Mouse (Mus musculus): ENCODE measurements at regions not wholly inside any gene's neighbourhood (a gene's known extent, or its start where the extent isn't known, plus 50 kb on each side); places are given as distances from the start of the nearest gene placed in this dataset.
A peak's percentile ranks its signal among the peaks of the same experiment; 100 is the strongest.

DNA sequence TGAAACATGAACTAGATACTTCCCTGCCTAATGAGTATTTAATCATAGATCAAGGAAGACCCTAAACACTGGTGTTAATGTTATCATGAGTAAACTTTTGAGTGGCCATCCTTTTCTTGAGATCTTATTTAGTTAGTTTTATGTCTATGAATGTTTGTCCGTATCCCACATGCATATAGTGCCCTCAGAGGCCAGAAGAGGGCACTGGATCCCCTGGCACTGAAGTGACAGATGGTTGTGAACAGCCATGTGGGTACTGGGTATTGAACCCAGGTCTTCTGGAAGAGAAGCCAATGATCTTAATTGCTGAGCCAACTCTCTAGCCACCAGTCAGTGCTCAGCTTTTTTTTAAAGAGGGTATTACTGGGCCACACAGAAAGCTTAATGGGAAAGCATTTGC lies 408.6 kb upstream of the Hnrnpa3 start:
- 82% methylated on average over 1 of the region's 1 CpGs for WGBS
- Histone ChIP-seq H3K4me1 (replicated peaks; ENCODE audit: control insufficient read depth, insufficient read depth, low read length) (0 out of 2 replicates have a peak, but pooled peaks cover 2% of the 10 kb centered on the region), H3K36me3 (ENCODE audit: control insufficient read depth, insufficient read depth, low read length) (no peaks in the 10 kb centered on the region), H3K27ac (ENCODE audit: low read depth, low read length) (no peak overlapping the region), H3K9me3 (ENCODE audit: control insufficient read depth, low read length) (no peaks in the 10 kb centered on the region), H3K9ac (ENCODE audit: low read depth, low read length) (no peak overlapping the region), H3K4me3 (ENCODE audit: low read depth, low read length) (no peak overlapping the region), H3K27me3 (ENCODE audit: control insufficient read depth, insufficient read depth, low read length) (no peaks in the 10 kb centered on the region), H3K4me2 (replicated peaks; ENCODE audit: low read depth, low read length) (no peak overlapping the region)
- ATAC-seq (ENCODE audit: low FRiP score) (no peak), DNase-seq (ENCODE audit: low spot score) (no peak)

DNA sequence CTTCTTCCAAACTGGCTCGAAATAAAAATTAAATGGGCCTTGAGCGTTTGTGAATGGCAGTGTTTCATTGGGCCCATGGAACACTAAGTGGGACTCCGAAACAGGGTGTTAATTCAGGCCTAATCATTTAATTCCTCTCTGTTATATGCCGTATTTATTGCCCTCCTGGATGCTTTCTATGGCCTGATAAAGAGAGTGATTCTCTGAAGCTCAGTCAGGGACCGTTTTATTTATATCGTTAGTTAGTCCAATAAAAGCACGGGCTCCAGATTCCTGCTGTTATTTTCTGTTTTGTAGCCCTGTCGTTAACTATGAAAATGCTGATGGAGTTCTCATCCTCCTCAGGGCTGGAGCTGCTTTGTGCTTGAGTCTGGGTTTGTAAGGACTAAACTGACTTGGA lies 406.2 kb upstream of the Hnrnpa3 start:
- WGBS, result 88% methylated on average over 8 of the region's 8 CpGs
- Histone ChIP-seq H3K27me3 (ENCODE audit: control insufficient read depth, insufficient read depth, low read length) (no peaks in the 10 kb centered on the region), H3K27ac (ENCODE audit: low read depth, low read length) (no peak overlapping the region), H3K4me1 (replicated peaks; ENCODE audit: control insufficient read depth, insufficient read depth, low read length) (no peaks in the 10 kb centered on the region), H3K4me3 (ENCODE audit: low read depth, low read length) (no peak overlapping the region), H3K4me2 (replicated peaks; ENCODE audit: low read depth, low read length) (no peak overlapping the region), H3K36me3 (ENCODE audit: control insufficient read depth, insufficient read depth, low read length) (no peaks in the 10 kb centered on the region), H3K9ac (ENCODE audit: low read depth, low read length) (no peak overlapping the region), H3K9me3 (ENCODE audit: control insufficient read depth, low read length) (no peaks in the 10 kb centered on the region)
- DNase-seq (ENCODE audit: low spot score), result no peak
- ATAC-seq (ENCODE audit: low FRiP score), result no peak

DNA sequence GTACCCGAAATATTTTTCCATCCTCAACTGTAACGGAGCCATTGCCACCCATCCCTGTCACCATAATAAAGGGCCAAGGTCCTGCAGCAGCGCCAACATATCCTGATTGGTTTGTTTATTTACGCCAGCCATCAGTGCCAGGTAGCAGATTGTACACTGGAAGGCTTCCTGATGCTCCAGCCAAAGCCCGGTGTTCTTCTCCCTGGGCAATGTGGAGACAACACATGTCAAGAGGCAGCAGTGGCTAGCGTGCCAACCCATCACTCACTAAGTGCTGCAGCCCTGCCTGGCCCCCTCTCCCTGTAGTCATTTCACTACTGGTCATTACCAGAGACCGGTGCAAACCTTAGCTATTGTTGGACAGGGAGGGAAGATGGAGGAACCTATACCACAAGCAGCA lies 393.8 kb upstream of the Hnrnpa3 start:
- no peak overlapping the region for H3K27ac ChIP-seq (ENCODE audit: low read depth, low read length)
- DNase-seq (ENCODE audit: low spot score), result no peak
- WGBS, result 79% methylated on average over 7 of the region's 7 CpGs

GRCm38 (mm10) chr2:75265739-75266699 lies 393.0 kb upstream of the Hnrnpa3 start:
- H3K4me1 ChIP-seq (replicated peaks; ENCODE audit: control insufficient read depth, insufficient read depth, low read length), result 0 out of 2 replicates have a peak, but pooled peaks cover 2% of the 10 kb centered on the region
- no peak overlapping the region for H3K27ac ChIP-seq (ENCODE audit: low read depth, low read length)
- H3K9me3 ChIP-seq (ENCODE audit: control insufficient read depth, low read length), result no peaks in the 10 kb centered on the region
- no peaks in the 10 kb centered on the region for H3K27me3 ChIP-seq (ENCODE audit: control insufficient read depth, insufficient read depth, low read length)
- 81% methylated on average over 19 of the region's 19 CpGs for WGBS
- no peak overlapping the region for H3K9ac ChIP-seq (ENCODE audit: low read depth, low read length)
- no peak overlapping the region for H3K4me3 ChIP-seq (ENCODE audit: low read depth, low read length)
- DNase-seq (ENCODE audit: low spot score), result no peak
- no peaks in the 10 kb centered on the region for H3K36me3 ChIP-seq (ENCODE audit: control insufficient read depth, insufficient read depth, low read length)
- no peak overlapping the region for H3K4me2 ChIP-seq (replicated peaks; ENCODE audit: low read depth, low read length)
- ATAC-seq (ENCODE audit: low FRiP score), result no peak

More for the DNA sequence above, 393.8 kb upstream of the Hnrnpa3 start:
- H3K36me3 ChIP-seq (ENCODE audit: control insufficient read depth, insufficient read depth, low read length), result no peaks in the 10 kb centered on the region
- H3K9me3 ChIP-seq (ENCODE audit: control insufficient read depth, low read length), result no peaks in the 10 kb centered on the region
- H3K9ac ChIP-seq (ENCODE audit: low read depth, low read length), result no peak overlapping the region
- no peak overlapping the region for H3K4me2 ChIP-seq (replicated peaks; ENCODE audit: low read depth, low read length)
- H3K4me1 ChIP-seq (replicated peaks; ENCODE audit: control insufficient read depth, insufficient read depth, low read length), result 0 out of 2 replicates have a peak, but pooled peaks cover 2% of the 10 kb centered on the region
- no peaks in the 10 kb centered on the region for H3K27me3 ChIP-seq (ENCODE audit: control insufficient read depth, insufficient read depth, low read length)
- no peak for ATAC-seq (ENCODE audit: low FRiP score)
- H3K4me3 ChIP-seq (ENCODE audit: low read depth, low read length), result no peak overlapping the region

- H3K27me3 ChIP-seq (ENCODE audit: control insufficient read depth, insufficient read depth, low read length), result no peaks in the 10 kb centered on the region
- no peak overlapping the region for H3K4me2 ChIP-seq (replicated peaks; ENCODE audit: low read depth, low read length)
- DNase-seq (ENCODE audit: low spot score) (no peak), ATAC-seq (ENCODE audit: low FRiP score) (no peak)
- WGBS, result 81% methylated on average over 3 of the region's 3 CpGs
- no peaks in the 10 kb centered on the region for H3K9me3 ChIP-seq (ENCODE audit: control insufficient read depth, low read length)
- 0 out of 2 replicates have a peak, but pooled peaks cover 2% of the 10 kb centered on the region for H3K4me1 ChIP-seq (replicated peaks; ENCODE audit: control insufficient read depth, insufficient read depth, low read length)
- H3K9ac ChIP-seq (ENCODE audit: low read depth, low read length), result no peak overlapping the region
- no peaks in the 10 kb centered on the region for H3K36me3 ChIP-seq (ENCODE audit: control insufficient read depth, insufficient read depth, low read length)
- H3K4me3 ChIP-seq (ENCODE audit: low read depth, low read length), result no peak overlapping the region
- no peak overlapping the region for H3K27ac ChIP-seq (ENCODE audit: low read depth, low read length)
Measured at GRCm38 (mm10) chr2:75267949-75268348, 391.1 kb upstream of the Hnrnpa3 start.

GRCm38 (mm10) chr2:75269446-75269845 lies 389.6 kb upstream of the Hnrnpa3 start:
- 0 out of 2 replicates have a peak, but pooled peaks cover 2% of the 10 kb centered on the region for H3K4me1 ChIP-seq (replicated peaks; ENCODE audit: control insufficient read depth, insufficient read depth, low read length)
- no peaks in the 10 kb centered on the region for H3K27me3 ChIP-seq (ENCODE audit: control insufficient read depth, insufficient read depth, low read length)
- H3K36me3 ChIP-seq (ENCODE audit: control insufficient read depth, insufficient read depth, low read length), result no peaks in the 10 kb centered on the region
- no peak overlapping the region for H3K9ac ChIP-seq (ENCODE audit: low read depth, low read length)
- no peaks in the 10 kb centered on the region for H3K9me3 ChIP-seq (ENCODE audit: control insufficient read depth, low read length)
- H3K27ac ChIP-seq (ENCODE audit: low read depth, low read length), result no peak overlapping the region
- no peak overlapping the region for H3K4me3 ChIP-seq (ENCODE audit: low read depth, low read length)
- no peak overlapping the region for H3K4me2 ChIP-seq (replicated peaks; ENCODE audit: low read depth, low read length)
- 49% methylated on average over 8 of the region's 8 CpGs for WGBS
- DNase-seq (ENCODE audit: low spot score) (peak; percentile 71), ATAC-seq (ENCODE audit: low FRiP score) (peak; percentile 53)

DNA sequence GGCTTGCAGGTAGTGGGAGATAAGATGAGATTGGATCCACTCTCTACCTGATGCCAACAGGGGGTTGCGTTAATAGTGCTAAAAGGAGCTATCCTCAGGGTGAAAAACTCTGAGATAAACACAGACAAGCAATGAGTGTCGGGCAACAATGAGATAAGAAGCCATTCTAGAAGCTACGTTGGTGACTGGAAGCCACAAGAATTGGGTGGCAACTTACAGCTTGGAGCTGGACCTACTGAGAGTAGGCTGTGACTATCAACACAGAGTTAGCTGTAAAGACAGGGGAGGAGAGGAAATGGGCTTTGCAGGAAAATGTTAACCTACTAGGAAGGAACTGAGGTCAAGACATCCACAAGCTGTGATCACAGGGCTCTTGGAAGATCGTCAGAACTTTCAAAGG lies 388.9 kb upstream of the Hnrnpa3 start:
- 74% methylated on average over 4 of the region's 4 CpGs for WGBS
- Histone ChIP-seq H3K4me2 (replicated peaks; ENCODE audit: low read depth, low read length) (no peak overlapping the region), H3K4me3 (ENCODE audit: low read depth, low read length) (no peak overlapping the region), H3K36me3 (ENCODE audit: control insufficient read depth, insufficient read depth, low read length) (no peaks in the 10 kb centered on the region), H3K27me3 (ENCODE audit: control insufficient read depth, insufficient read depth, low read length) (no peaks in the 10 kb centered on the region), H3K27ac (ENCODE audit: low read depth, low read length) (no peak overlapping the region), H3K9ac (ENCODE audit: low read depth, low read length) (no peak overlapping the region), H3K4me1 (replicated peaks; ENCODE audit: control insufficient read depth, insufficient read depth, low read length) (0 out of 2 replicates have a peak, but pooled peaks cover 2% of the 10 kb centered on the region), H3K9me3 (ENCODE audit: control insufficient read depth, low read length) (no peaks in the 10 kb centered on the region)
- ATAC-seq (ENCODE audit: low FRiP score) (no peak), DNase-seq (ENCODE audit: low spot score) (no peak)

DNA sequence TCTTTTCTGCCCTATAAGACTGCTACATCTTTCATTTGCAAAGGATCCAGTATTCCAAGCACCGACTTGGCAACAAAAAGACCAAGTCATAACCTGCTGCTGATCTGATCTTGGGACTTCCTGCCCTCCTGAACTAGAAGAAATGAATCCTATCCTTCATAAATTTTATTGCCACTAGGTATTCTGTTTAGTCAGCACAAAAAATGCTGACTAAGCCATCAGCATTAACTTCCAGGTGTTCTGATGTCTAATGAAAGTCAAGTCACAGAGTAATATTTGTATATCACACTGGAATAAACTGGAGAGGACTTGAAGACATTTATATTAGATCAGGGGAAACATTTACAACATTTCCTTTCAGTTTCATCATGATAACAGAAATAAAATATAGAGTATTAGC lies 371.2 kb upstream of the Hnrnpa3 start:
- Histone ChIP-seq H3K4me3 (ENCODE audit: low read depth, low read length) (no peak overlapping the region), H3K36me3 (ENCODE audit: control insufficient read depth, insufficient read depth, low read length) (no peaks in the 10 kb centered on the region), H3K9ac (ENCODE audit: low read depth, low read length) (no peak overlapping the region), H3K27ac (ENCODE audit: low read depth, low read length) (no peak overlapping the region), H3K4me1 (replicated peaks; ENCODE audit: control insufficient read depth, insufficient read depth, low read length) (no peaks in the 10 kb centered on the region), H3K4me2 (replicated peaks; ENCODE audit: low read depth, low read length) (no peak overlapping the region), H3K9me3 (ENCODE audit: control insufficient read depth, low read length) (no peaks in the 10 kb centered on the region), H3K27me3 (ENCODE audit: control insufficient read depth, insufficient read depth, low read length) (no peaks in the 10 kb centered on the region)
- 88% methylated on average over 1 of the region's 1 CpGs for WGBS
- ATAC-seq (ENCODE audit: low FRiP score), result no peak
- no peak for DNase-seq (ENCODE audit: low spot score)

GRCm38 (mm10) chr2:75291674-75292073 lies 367.4 kb upstream of the Hnrnpa3 start:
- Histone ChIP-seq H3K4me1 (replicated peaks; ENCODE audit: control insufficient read depth, insufficient read depth, low read length) (no peaks in the 10 kb centered on the region), H3K9me3 (ENCODE audit: control insufficient read depth, low read length) (no peaks in the 10 kb centered on the region)
- WGBS, result 90% methylated on average over 2 of the region's 2 CpGs

More at GRCm38 (mm10) chr2:75291674-75292073, 367.4 kb upstream of the Hnrnpa3 start:
- Histone ChIP-seq H3K9ac (ENCODE audit: low read depth, low read length) (no peak overlapping the region), H3K27ac (ENCODE audit: low read depth, low read length) (no peak overlapping the region), H3K4me3 (ENCODE audit: low read depth, low read length) (no peak overlapping the region), H3K27me3 (ENCODE audit: control insufficient read depth, insufficient read depth, low read length) (no peaks in the 10 kb centered on the region), H3K4me2 (replicated peaks; ENCODE audit: low read depth, low read length) (no peak overlapping the region), H3K36me3 (ENCODE audit: control insufficient read depth, insufficient read depth, low read length) (no peaks in the 10 kb centered on the region)
- DNase-seq (ENCODE audit: low spot score) (no peak), ATAC-seq (ENCODE audit: low FRiP score) (no peak)
